Mouse (Mus musculus): Measurements from ENCODE around the gene Ppard.

The Ppard gene

DNA sequence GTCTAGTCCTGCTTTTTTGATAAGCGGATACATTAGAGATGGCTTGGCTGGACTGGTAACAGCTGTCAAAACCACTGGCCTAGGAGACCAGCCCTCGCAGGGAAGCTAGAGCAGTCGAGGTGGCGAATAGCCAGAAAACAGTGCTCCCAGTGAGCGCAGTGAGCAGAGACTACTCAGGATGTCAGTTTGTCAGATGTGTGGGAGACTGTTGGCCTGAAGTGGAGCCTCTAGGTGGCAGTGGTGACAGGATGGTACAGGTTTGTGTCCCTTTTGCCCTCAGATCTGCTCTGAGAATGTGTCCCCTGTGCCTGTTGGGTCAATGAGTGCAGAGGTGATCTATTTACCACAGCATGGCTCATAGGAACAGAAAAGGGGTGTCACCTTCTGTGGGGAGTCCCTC, 55.5 kb downstream of the Ppard start:
- DNase-seq, result no peak

- no peak for DNase-seq
Measured at GRCm38 (mm10) chr17:28290262-28290661, 57.8 kb downstream of the Ppard start.

DNA sequence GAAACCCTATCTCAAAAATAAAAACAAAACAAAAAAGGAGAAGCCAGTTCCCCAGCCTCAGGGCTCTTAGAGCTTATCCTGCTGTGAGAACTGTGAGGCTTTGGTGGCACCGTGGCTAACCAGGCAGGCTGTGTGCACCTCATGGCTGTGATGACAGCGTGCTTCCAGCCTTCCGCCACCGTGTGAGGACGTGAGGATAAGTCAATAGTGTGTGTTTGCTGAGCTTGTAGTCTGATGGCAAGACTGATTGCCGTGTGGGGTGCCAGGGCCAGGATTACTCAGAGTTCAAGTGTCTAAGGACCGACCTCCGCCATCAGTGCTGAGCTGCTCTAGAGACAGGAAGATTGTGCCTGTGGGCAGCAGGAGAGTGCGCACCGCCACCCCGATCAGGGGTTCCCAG, 58.2 kb downstream of the Ppard start:
- no peak for DNase-seq

DNA sequence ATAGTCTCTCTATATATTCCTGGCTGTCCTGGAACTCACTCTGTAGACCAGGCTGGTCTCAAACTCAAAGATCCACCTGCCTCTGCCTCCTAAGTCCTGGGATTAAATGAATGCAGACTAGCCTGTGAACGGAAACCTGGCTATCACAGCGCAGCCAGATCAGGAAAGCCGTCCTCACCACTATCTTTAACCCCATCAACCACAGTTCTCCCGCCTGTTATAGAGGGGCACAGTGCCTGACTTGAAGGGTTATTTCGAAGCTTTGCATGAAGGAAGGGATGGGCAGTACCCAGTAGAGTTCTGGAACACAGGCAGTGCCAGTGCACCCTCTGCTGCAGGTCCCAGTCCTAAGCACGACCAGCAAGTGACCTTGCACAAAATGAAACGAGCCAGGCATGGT, 58.8 kb downstream of the Ppard start:
- no peak for DNase-seq

DNA sequence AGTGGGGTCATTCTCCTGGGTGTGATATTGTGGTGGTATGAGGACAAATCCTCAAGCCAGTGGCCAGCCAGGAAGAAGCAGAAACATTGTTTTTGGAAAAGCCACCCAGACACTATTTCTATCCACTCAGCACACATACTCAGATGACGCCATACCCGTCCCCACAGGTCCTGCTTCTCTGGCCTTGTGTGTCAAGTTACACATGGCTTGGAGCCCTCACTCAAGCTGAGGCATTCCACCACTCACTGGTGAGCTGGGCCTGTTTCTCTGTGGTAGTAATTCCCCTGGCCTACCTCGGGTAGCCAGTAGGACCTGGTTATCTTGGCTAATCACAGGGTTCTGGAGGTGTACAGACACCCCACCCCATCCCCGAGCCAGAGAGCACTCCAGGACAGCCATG, 61.2 kb downstream of the Ppard start:
- no peak for DNase-seq

DNA sequence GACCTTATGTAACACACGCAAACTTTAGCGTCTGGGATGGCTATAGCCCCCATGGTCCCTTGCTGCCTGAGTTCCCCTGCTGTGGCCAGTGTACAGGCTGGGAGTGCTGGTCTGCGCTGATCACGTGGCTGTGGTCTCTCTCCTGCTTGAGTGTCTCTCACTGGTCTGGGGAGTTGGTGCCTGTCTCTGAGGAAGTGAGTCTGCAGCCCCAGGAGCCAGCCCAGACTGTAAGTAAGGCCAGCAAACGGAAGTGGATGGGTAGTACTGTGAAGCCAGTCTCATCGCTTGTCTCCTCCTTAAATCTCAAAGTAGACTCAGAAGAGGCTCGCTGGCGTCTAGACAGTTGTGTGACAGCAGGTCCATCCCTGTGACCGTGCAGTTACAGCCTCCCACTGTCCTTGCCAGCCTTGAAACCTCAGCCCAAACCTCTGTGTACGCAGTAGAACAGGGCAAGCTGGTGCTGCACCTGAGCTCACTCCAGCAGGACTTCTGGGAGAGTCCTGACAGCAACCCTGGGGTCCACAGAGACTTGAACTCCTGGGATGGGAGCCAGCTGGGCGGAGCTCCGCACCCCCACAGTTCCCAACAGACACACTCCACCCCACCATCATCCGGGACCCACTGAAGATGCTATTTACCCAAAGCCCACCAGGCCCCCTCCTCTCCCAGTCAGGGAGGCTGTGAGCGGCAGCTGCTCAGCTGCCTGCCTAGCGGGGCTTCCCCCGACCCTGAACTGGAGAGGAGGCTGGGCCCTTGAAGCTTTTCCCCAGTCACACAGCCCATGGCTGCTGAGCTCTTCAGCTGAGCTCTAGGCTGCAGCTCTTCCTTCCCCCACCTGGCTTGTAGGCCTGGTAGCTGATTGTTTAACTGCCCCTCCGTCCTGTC, 62.2 kb downstream of the Ppard start:
- no peak for DNase-seq

GRCm38 (mm10) chr17:28298888-28299287, 66.4 kb downstream of the Ppard start:
- DNase-seq, result no peak

DNA sequence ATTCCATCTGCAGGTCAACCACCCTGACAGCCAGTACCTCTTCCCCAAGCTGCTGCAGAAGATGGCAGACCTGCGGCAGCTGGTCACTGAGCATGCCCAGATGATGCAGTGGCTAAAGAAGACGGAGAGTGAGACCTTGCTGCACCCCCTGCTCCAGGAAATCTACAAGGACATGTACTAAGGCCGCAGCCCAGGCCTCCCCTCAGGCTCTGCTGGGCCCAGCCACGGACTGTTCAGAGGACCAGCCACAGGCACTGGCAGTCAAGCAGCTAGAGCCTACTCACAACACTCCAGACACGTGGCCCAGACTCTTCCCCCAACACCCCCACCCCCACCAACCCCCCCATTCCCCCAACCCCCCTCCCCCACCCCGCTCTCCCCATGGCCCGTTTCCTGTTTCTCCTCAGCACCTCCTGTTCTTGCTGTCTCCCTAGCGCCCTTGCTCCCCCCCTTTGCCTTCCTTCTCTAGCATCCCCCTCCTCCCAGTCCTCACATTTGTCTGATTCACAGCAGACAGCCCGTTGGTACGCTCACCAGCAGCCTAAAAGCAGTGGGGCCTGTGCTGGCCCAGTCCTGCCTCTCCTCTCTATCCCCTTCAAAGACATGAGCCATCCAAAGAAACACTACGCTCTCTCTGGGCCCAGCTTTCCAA, 67.3 kb downstream of the Ppard start:
- no peak for DNase-seq

DNA sequence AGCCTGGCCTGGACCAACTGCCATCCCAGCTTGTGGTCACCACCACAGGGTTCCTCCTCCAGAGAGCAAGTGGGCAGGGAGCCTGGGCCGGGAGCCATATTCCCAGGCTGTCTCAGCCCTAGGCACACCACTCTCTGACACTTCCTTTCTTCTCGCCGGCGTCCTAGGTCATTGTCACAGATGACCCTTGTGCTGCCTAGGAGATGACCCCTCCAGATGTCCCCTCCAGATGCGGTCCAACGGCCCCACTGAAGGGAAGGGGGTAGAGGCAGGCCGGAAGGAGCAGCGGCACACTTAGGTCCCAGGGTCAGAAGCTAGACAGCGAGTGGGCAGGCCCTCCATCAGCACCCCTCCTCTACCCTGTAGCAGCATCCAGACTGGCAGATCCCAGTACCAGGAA, 67.8 kb downstream of the Ppard start:
- no peak for DNase-seq

DNA sequence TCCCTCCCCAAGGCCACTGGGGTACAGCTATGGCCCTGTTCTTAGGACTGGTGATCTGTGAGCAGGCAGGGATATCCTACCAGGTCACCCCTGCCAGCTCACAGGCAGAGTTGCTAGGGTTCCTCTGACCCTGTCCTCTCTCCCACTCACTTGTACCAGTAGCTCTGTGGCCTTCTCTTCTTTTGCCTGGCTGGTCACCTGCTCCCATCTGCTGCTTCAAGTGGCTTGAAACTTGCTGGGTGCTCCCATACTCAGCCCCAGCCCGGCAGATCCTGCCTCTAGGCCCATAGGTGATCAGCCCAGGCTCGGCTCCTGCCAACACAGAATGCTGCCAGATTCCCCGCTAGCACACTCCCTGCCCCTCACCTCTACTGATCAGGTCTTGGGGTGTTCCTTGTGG, 68.3 kb downstream of the Ppard start:
- no peak for DNase-seq

DNA sequence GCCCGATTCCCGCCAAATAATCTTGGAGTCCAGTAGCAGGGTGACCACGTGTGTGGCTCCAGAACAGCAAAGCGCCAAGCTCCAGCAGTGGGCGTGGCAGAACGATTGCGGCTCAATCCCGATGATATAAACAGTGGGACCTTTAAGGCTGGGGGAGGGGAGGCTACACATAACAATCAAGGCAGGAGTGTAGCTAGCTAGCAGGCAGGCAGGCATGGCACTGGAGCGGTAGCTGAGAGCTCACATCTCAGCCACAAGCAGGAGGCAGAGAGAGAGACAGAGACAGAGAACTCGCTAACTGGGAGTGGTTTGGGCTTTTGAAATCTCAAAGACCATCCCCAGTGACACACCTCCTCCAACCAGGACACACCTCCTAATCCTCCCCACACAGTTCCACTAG, 72.7 kb downstream of the Ppard start:
- no peak for DNase-seq

GRCm38 (mm10) chr17:28308297-28309195, 76.0 kb downstream of the Ppard start:
- DNase-seq, result peak; percentile 76

GRCm38 (mm10) chr17:28310831-28311230, 78.3 kb downstream of the Ppard start:
- no peak for DNase-seq

- DNase-seq, result no peak
Measured at GRCm38 (mm10) chr17:28311366-28312132, 79.0 kb downstream of the Ppard start.

GRCm38 (mm10) chr17:28312232-28313211, 80.0 kb downstream of the Ppard start:
- peak; percentile 55 for DNase-seq

DNA sequence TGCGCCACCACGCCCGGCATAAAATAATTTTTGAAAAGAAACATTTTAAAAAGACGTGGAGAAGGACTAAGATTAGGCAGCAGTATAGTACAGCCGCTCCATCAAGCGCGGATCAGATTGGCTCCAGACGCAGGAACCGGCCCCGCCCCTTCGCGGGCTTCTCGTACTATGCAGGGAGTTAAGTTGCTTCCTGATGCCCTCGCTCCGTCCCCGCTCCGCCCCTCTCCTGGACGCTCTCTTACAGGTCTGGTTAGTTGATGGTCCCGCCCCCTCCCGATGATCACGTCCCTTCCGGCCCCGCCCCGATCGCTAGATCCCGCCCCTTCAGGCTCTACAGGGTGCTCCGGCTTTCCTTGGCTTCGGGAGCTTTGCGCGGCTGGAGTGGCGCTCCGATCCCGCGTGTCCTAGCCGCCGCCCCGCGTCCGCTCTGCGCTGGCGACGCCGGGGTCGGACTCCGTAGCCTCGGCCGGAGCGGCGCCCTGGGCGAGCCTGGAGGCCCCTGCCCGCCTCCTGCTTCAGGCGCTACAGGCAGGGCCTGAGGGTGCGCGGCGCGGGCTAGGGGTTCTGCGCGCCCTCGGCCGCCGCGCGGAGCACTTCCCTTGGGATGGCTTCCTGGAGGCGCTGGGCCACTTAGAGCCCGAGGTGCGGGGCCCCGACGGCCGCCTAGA, 80.8 kb downstream of the Ppard start, which contains the start of gene Fance:
Gene Fance (plus strand): TSS at position 308 of the 668 bp plus-strand sequence.
- peak; percentile 96 for DNase-seq

DNA sequence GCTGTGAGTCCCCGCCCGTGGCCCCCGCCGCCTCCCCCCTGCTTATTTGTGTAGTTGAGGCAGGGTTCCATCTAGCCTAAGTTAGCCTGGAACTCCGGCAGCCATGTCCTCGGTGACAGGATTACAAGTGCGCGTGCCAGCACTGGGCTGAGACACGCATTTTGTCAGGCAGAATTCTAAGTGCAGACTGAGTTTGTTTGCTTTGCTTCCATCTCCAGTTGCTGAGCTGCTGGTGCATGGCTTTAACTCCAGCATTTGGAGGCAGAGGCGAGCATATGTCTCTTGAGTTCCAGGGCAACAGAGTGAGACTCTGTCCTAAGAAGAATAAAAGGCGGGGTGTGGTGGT, 81.4 kb downstream of the Ppard start:
- DNase-seq, result no peak

- DNase-seq, result peak; percentile 41
Measured at GRCm38 (mm10) chr17:28315611-28316160, 83.2 kb downstream of the Ppard start.

- DNase-seq, result no peak
Measured at GRCm38 (mm10) chr17:28316476-28316875, 84.0 kb downstream of the Ppard start.

- no peak for DNase-seq
Measured at GRCm38 (mm10) chr17:28317091-28317490, 84.6 kb downstream of the Ppard start.
